Mouse (Mus musculus) C2C12 (cell line): ENCODE results near the gene Ddx50.

Source experiments
- CTCF ChIP-seq: IDR thresholded peaks from one replicate; pipeline ENCODE4 v1.5.1; 2011; ENCODE audit not compliant: control insufficient read depth, insufficient read depth, insufficient read length
- MYOD1 ChIP-seq: IDR thresholded peaks from one replicate; pipeline ENCODE4 v1.6.1; 2011; ENCODE audit warnings: low read depth; ENCODE audit not compliant: control insufficient read depth, insufficient read length
- USF1 ChIP-seq: IDR thresholded peaks from one replicate; pipeline ENCODE4 v1.6.1; 2011; ENCODE audit warnings: low read depth, mild to moderate bottlenecking, control low read depth, moderate library complexity

DNA sequence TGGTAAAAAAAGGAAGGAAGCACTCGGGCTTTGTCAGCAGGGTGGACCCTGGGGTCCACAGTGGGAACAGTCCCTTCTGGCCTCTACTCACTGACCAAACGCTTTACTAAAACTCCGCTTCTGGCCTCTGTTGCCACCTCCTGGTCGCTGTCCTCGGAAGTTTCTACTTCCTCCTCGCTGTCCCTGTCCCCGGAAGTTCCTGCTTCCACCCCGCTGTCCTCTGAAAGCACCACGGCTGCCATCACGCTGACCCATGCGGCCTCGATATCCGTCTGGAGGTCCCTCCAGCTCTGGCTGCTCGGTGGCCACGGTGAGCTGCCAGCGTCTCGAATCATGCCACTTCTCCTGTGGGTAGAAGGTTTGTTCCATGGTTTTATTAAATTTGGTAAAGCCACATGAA lies 68.8 kb downstream of the Ddx50 start:
- TF ChIP-seq CTCF (no peak), USF1 (no peak), MYOD1 (no peak)
